Mouse (Mus musculus) lung, postnatal 0 days (tissue): ENCODE results near the gene Rps18. TPM values are rescaled to one million over a fixed set of nuclear protein-coding genes. Genes with fewer than 3 reads are reported as not detected.

Experiments
- ATAC-seq: fragments of 200-750 bp; cut with Nextera tagmentation; 2 replicates; pipeline ENCODE4 v1.8.0; 2017; ENCODE audit warnings: moderate library complexity
- DNase-seq: peaks from one replicate; pipeline ENCODE4 v3.0.0-alpha.2; 2016; ENCODE audit warnings: low spot score
- H3K27ac ChIP-seq: fragments of 300-500 bp; sonication (generic); 2 replicates; pipeline ENCODE4 v1.5.1; 2014; ENCODE audit warnings: antibody characterized with exemption, mild to moderate bottlenecking, low read length, mixed read lengths
- H3K27me3 ChIP-seq: fragments of 300-500 bp; sonication (generic); replicated peaks from 2 replicates; pipeline ENCODE4 v1.6.1; 2014; ENCODE audit warnings: low read length, mixed read lengths; ENCODE audit not compliant: insufficient read depth
- H3K36me3 ChIP-seq: fragments of 300-500 bp; sonication (generic); 2 replicates; pipeline ENCODE4 v1.6.1; 2014; ENCODE audit warnings: low read length, mixed read lengths; ENCODE audit not compliant: insufficient read depth
- H3K4me1 ChIP-seq: fragments of 300-500 bp; sonication (generic); 2 replicates; pipeline ENCODE4 v1.6.1; 2014; ENCODE audit warnings: antibody characterized with exemption, low read depth, low read length, mixed read lengths; ENCODE audit not compliant: insufficient read depth
- H3K4me2 ChIP-seq: fragments of 300-500 bp; sonication (generic); replicated peaks from 2 replicates; pipeline ENCODE4 v1.6.1; 2014; ENCODE audit warnings: low read depth, mild to moderate bottlenecking, low read length, moderate library complexity, mixed read lengths
- H3K4me3 ChIP-seq: fragments of 300-500 bp; sonication (generic); 2 replicates; pipeline ENCODE4 v1.5.1; 2014; ENCODE audit warnings: low read depth, low read length
- H3K9ac ChIP-seq: fragments of 300-500 bp; sonication (generic); replicated peaks from 2 replicates; pipeline ENCODE4 v1.6.1; 2014; ENCODE audit warnings: low read depth, mild to moderate bottlenecking
- H3K9me3 ChIP-seq: fragments of 300-500 bp; sonication (generic); 2 replicates; pipeline ENCODE4 v1.6.1; 2016; ENCODE audit warnings: low read length, mixed read lengths
- CTCF ChIP-seq: IDR thresholded peaks from 2 replicates; pipeline ENCODE4 v1.5.1; 2016; ENCODE audit warnings: antibody characterized with exemption, mild to moderate bottlenecking
- EP300 ChIP-seq: IDR thresholded peaks from 2 replicates; pipeline ENCODE4 v1.6.1; 2016; ENCODE audit warnings: antibody characterized with exemption, mild to moderate bottlenecking, control low read depth
- WGBS: fragments of 180-500 bp; shearing (Covaris S2); extraction: QIAGEN DNeasy Blood & Tissue Kit; methylation state at CpG from one replicate; pipeline ENCODE4 v1.1.7; 2014; 5-methylcytosine and 5-hydroxymethylcytosine counted together
- polyA plus RNA-seq: library from polyadenylated mRNA; unstranded; fragments of >200 nt; fragmentation: Nextera tagmentation; extraction: Ambion mirVana; gene quantifications from 2 replicates; pipeline ENCODE4 v1.2.1, GENCODE M21; 2015

Gene Rps18
- polyA plus RNA-seq, 1 experiment from 2014 or later: 1,435 TPM

GRCm38 (mm10) chr17:33948090-33948904, 7.5 kb downstream of the Rps18 start:
- TF ChIP-seq CTCF (no peak), EP300 (no peak)

DNA sequence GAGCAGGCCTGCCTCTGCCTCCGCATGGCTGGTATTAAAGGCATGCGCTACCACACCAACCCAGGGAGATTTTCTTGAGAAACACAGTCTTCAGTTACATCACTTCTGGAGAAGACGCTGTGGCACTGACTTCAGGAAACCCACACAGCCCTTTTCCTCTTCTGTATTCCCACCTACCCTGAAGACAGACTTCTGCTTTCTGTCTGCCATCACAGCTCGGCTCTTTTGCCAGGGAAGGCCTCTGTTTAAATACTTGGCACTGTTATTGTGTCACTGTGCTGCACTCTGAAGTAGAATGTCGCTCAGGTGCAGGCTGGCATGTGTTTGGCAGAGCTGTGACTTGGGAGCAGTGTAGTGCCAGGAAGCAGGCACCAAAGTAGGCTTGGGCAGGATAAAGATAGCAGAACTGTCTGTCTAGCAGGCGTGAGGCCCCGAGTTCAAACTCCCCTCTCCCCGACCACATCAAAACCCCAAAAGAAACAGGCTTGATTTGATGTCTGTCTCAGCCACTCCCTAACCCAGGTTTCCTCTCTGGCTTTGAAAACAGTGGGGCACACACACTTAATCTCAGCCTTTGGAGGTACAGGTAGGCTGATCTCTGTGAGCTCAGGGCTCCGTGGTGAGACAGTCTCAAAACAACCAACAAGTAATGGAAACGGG, 8.2 kb downstream of the Rps18 start:
- no peak for TF ChIP-seq CTCF
- no peak for TF ChIP-seq EP300
- peaks cover 3% of the 10 kb centered on the region; the same call in 1 of the 2 replicates for H3K4me1 ChIP-seq
- H3K9me3 ChIP-seq: no peaks in the 10 kb centered on the region
- H3K4me3 ChIP-seq: no peak overlapping the region
- 87% methylated on average over 10 of the region's 10 CpGs for WGBS
- H3K4me2 ChIP-seq: no peak overlapping the region
- H3K36me3 ChIP-seq: no peaks in the 10 kb centered on the region
- no peak for ATAC-seq
- no peak overlapping the region for H3K9ac ChIP-seq
- H3K27me3 ChIP-seq: no peaks in the 10 kb centered on the region
- no peak overlapping the region for H3K27ac ChIP-seq
- no peak for DNase-seq

More at GRCm38 (mm10) chr17:33948090-33948904, 7.5 kb downstream of the Rps18 start:
- H3K4me3 ChIP-seq: no peak overlapping the region
- peaks cover 3% of the 10 kb centered on the region; the same call in 1 of the 2 replicates for H3K4me1 ChIP-seq
- H3K27ac ChIP-seq: no peak overlapping the region
- peaks cover 4% of the 10 kb centered on the region; the same call in 1 of the 2 replicates for H3K36me3 ChIP-seq
- 82% methylated on average over 21 of the region's 22 CpGs for WGBS
- no peak overlapping the region for H3K9ac ChIP-seq
- H3K9me3 ChIP-seq: no peaks in the 10 kb centered on the region
- ATAC-seq: no peak
- DNase-seq: no peak
- no peak overlapping the region for H3K4me2 ChIP-seq
- no peaks in the 10 kb centered on the region for H3K27me3 ChIP-seq

DNA sequence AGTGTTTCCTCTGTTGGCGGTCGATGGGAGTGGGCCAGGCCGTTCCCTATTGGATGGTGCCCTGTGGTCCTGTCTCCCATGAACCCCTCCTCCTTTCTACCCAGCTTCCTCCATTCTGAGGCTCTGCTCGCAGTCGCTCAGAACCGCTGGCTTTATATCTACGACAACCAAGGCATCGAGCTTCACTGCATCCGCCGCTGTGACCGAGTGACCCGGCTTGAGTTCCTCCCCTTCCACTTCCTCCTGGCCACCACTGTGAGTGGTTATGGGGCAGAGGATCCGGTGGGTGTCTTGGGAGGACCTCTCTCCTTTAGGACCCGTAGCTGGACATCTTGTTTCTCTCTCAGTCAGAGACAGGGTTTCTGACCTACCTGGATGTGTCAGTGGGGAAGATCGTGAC, 12.3 kb downstream of the Rps18 start:
- TF ChIP-seq EP300 (no peak), CTCF (no peak)
- WGBS: 91% methylated on average over 15 of the region's 15 CpGs

DNA sequence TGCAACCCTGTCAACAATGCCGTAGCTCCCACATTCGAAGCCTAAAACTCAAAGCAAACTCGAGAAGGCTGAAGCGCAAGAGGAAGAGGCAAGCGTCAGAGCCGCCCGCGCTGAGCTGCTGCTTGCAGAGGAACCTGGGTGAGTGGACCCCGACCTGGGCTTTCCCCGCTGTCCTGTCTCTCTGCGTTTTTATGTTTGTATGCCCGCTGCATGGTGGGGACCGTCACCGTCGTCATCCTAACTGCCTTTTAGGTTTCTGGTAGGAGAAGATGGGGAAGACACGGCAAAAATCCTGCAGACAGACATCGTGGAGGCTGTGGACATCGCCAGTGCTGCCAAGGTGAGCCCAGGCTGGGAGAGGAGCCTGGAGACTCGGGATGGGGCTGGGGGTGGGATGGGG, 14.4 kb downstream of the Rps18 start:
- Histone ChIP-seq H3K4me2 (peak overlapping the region; percentile 97), H3K36me3 (0 out of 2 replicates have a peak, but pooled peaks cover 8% of the 10 kb centered on the region), H3K9me3 (no peaks in the 10 kb centered on the region), H3K9ac (peak overlapping the region; percentile 87; the same call in 1 of the 2 replicates), H3K27ac (no peak overlapping the region), H3K4me3 (peak overlapping the region; percentile 62), H3K4me1 (peaks cover 6% of the 10 kb centered on the region; the same call in 1 of the 2 replicates), H3K27me3 (no peaks in the 10 kb centered on the region)
- no peak for ATAC-seq
- no peak for TF ChIP-seq CTCF
- no peak for TF ChIP-seq EP300
- no peak for DNase-seq
- 46% methylated on average over 19 of the region's 19 CpGs for WGBS

More for the DNA sequence above, 12.3 kb downstream of the Rps18 start:
- Histone ChIP-seq H3K36me3 (no peaks in the 10 kb centered on the region), H3K4me3 (no peak overlapping the region), H3K4me1 (peaks cover 6% of the 10 kb centered on the region; the same call in 1 of the 2 replicates), H3K9me3 (no peaks in the 10 kb centered on the region), H3K4me2 (no peak overlapping the region), H3K27ac (no peak overlapping the region), H3K27me3 (no peaks in the 10 kb centered on the region), H3K9ac (no peak overlapping the region)
- ATAC-seq: no peak
- DNase-seq: no peak

- Histone ChIP-seq H3K4me2 (peak overlapping the region; percentile 97), H3K4me3 (peak overlapping the region; percentile 62), H3K4me1 (peaks cover 6% of the 10 kb centered on the region; the same call in 1 of the 2 replicates), H3K9ac (peak overlapping the region; percentile 87), H3K27me3 (no peaks in the 10 kb centered on the region), H3K36me3 (0 out of 2 replicates have a peak, but pooled peaks cover 8% of the 10 kb centered on the region), H3K9me3 (no peaks in the 10 kb centered on the region), H3K27ac (no peak overlapping the region)
- 2% methylated on average over 25 of the region's 26 CpGs for WGBS
- TF ChIP-seq EP300 (no peak), CTCF (no peak)
- ATAC-seq (no peak), DNase-seq (no peak)
Observed at GRCm38 (mm10) chr17:33940981-33941380, 14.8 kb downstream of the Rps18 start.

DNA sequence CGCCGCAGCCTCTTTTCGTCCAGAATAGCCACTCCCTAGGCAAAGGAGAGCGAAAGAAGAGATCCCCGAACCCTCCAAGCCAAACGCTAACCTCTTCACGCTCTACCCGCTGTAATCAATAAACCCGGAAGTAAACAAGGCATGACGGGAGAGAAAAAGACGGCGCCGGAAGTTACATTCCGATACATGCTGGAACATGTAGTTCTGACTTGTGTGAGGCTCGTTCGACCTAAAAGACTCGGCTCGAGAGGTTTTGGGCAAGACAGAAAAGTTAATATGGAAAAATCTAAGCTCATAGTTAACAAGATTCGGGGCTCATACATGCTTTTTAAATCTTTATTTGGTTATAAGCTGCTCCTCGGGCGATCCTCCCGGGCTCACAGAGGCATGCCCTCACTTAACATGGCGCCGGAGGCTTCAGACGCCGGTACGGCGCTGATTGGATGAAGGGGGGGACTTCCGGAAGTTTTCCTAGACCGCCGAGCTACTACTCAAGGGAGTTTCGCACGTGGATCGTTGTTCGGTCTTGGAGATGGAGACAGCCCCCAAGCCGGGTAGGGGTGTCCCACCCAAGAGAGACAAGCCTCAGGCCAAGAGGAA, 15.5 kb downstream of the Rps18 start, which contains the start of the genes Pfdn6 and Wdr46:
Pfdn6 (minus strand) TSS at position 138 of the 600 bp plus-strand sequence.
Wdr46 (plus strand) TSS at position 455 of the 600 bp plus-strand sequence.
- TF ChIP-seq EP300: peak; percentile 69
- no peak for TF ChIP-seq CTCF
- 0 out of 2 replicates have a peak, but pooled peaks cover 8% of the 10 kb centered on the region for H3K36me3 ChIP-seq
- peak within 1 kb of the TSS; percentile 26; the same call in 1 of the 2 replicates for H3K27ac ChIP-seq
- H3K4me2 ChIP-seq: peak within 1 kb of the TSS; percentile 97
- no peaks in the 10 kb centered on the region for H3K27me3 ChIP-seq
- H3K4me3 ChIP-seq: peak within 1 kb of the TSS; percentile 62
- H3K4me1 ChIP-seq: peaks cover 6% of the 10 kb centered on the region; the same call in 1 of the 2 replicates
- WGBS: under 1% methylated on average over 36 of the region's 36 CpGs
- H3K9ac ChIP-seq: peak within 1 kb of the TSS; percentile 87
- ATAC-seq (peak; percentile 93), DNase-seq (peak; percentile 97)
- no peaks in the 10 kb centered on the region for H3K9me3 ChIP-seq
